Mouse (Mus musculus) testis, adult 2 months (tissue): ENCODE data around the gene Slx4.

Source experiments
- CTCF ChIP-seq: fragments of 200-500 bp; IDR thresholded peaks from 2 replicates; pipeline ENCODE4 v1.5.1; 2012; ENCODE audit warnings: low read depth, mild to moderate bottlenecking, inconsistent platforms, low read length, moderate library complexity; ENCODE audit not compliant: control insufficient read depth, insufficient read depth, insufficient replicate concordance
- POLR2A ChIP-seq: fragments of 200-500 bp; IDR thresholded peaks from 2 replicates; pipeline ENCODE4 v1.6.1; 2012; ENCODE audit warnings: low read depth, mild to moderate bottlenecking, inconsistent platforms, low read length, moderate library complexity; ENCODE audit not compliant: control insufficient read depth

DNA sequence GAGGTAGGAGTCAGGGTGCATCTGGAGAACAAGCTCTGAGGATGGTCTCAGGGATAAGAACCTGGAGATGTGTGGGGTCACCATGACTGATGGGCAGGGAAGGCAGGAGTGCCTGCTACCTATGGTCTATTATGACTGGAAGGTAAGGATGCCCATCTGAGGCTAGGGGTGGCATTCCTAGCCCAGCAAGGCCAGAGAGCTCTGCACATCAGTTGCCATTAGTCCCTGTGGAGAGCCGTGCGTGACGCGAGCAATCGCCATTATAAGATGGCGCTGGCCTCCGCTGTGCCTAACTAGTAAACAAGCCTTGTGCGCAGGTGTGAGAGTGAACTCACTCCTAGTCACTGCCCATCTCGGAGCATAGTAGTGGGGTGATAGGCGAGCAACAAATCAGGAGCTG, 26.9 kb upstream of the Slx4 start:
- TF ChIP-seq CTCF: no peak
- no peak for TF ChIP-seq POLR2A
